Mouse (Mus musculus) ES-Bruce4 (cell line): ENCODE results near the gene Ccm2. TPM values are rescaled to one million over a fixed set of nuclear protein-coding genes. Genes with fewer than 3 reads are reported as not detected.

Source experiments
- H3K27ac ChIP-seq: 2 replicates; pipeline ENCODE4 v1.5.1; 2012; ENCODE audit warnings: low read length, inconsistent platforms; ENCODE audit not compliant: insufficient read depth
- H3K27me3 ChIP-seq: 2 replicates; pipeline ENCODE4 v1.6.1; 2012; ENCODE audit warnings: mild to moderate bottlenecking, low read length, inconsistent platforms; ENCODE audit not compliant: control insufficient read depth, poor library complexity, insufficient read depth, severe bottlenecking
- H3K36me3 ChIP-seq: 2 replicates; pipeline ENCODE4 v1.6.1; 2012; ENCODE audit warnings: inconsistent platforms, mild to moderate bottlenecking, low read length, moderate library complexity; ENCODE audit not compliant: control insufficient read depth, poor library complexity, insufficient read depth, severe bottlenecking
- H3K4me1 ChIP-seq: one replicate; pipeline ENCODE4 v1.8.1; 2011; ENCODE audit warnings: low read length; ENCODE audit not compliant: control insufficient read depth, insufficient read depth
- H3K4me3 ChIP-seq: 2 replicates; pipeline ENCODE4 v1.5.1; 2011; ENCODE audit warnings: low read depth, mild to moderate bottlenecking, low read length
- H3K9ac ChIP-seq: 2 replicates; pipeline ENCODE4 v1.6.1; 2012; ENCODE audit warnings: low read depth, mild to moderate bottlenecking, inconsistent platforms; ENCODE audit not compliant: poor library complexity, severe bottlenecking
- H3K9me3 ChIP-seq: replicated peaks from 2 replicates; pipeline ENCODE4 v1.6.1; 2012; ENCODE audit warnings: mild to moderate bottlenecking, low read length, inconsistent platforms; ENCODE audit not compliant: control insufficient read depth, poor library complexity, insufficient read depth, severe bottlenecking
- CTCF ChIP-seq: IDR thresholded peaks from one replicate; pipeline ENCODE4 v1.8.1; 2011; ENCODE audit warnings: low read depth, low read length
- EP300 ChIP-seq: IDR thresholded peaks from 2 replicates; pipeline ENCODE4 v1.6.1; 2011; ENCODE audit warnings: low read depth, low read length; ENCODE audit not compliant: insufficient read depth
- POLR2A ChIP-seq: IDR thresholded peaks from one replicate; pipeline ENCODE4 v1.8.1; 2011; ENCODE audit warnings: low read length; ENCODE audit not compliant: insufficient read depth
- polyA plus RNA-seq: library from polyadenylated mRNA; stranded (reverse); fragments of >200 nt; gene quantifications from 2 replicates; pipeline ENCODE4 v1.2.4, GENCODE M21; 2011; ENCODE audit warnings: low read depth; ENCODE audit not compliant: missing spikeins, insufficient read depth, insufficient read length

Ccm2 gene
- polyA plus RNA-seq, 1 experiment, result 36.5 TPM

DNA sequence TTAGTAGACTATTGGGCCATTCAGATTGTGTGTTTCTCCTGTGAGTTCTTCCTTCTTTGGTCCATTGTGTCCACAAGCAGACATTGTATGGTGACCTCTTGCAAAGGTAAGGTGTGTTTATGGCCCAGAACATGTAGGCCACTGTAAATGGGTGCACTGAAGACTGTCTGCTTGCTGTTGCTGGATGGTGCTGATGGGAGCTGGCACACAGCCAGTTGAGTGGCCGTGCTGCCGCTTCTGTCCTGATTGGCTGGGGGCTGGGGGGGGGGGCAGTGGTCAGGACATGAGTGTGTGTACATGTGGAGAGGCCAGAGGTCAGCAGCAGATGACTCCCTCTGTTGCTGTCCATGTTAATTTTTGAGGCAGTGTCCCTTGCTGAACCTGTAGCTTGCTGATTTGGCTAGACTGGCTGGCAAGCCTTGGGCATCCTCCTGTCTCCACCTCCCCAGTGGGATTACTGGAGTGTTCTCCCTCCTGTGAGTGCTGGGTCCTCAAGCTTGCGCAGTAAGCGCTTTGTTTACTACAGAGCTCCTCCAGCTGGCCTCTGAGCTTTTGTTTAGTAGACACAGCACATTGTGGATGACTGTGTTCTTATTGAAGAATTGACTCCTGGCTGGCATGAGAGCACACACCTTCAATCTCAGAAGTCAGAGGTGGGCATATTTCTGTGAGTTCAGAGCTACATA, 33.5 kb downstream of the Ccm2 start:
- no peaks in the 10 kb centered on the region for H3K4me1 ChIP-seq

DNA sequence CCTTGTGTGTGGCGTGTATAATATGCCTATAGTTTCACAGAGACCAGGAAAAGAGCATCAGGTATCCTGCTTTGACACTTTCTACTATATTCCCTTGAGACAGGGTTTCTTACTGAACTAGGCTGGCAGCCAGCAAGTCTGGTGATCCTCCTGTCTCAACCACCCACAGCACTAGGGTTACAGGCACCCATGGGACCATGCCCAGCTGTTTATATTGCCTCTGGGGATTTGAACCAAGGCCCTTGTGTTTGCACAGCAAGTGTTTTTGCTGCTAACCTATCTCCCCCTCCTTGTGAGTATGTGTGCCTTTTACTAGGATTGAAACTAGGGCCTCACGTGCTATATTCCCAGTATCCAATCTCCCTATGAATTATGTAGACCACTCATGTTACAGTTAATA, 34.9 kb downstream of the Ccm2 start:
- no peaks in the 10 kb centered on the region for H3K9me3 ChIP-seq
- TF ChIP-seq POLR2A, result no peak
- TF ChIP-seq CTCF, result no peak
- no peak for TF ChIP-seq EP300
- H3K4me3 ChIP-seq, result no peak overlapping the region
- no peaks in the 10 kb centered on the region for H3K27me3 ChIP-seq
- H3K36me3 ChIP-seq, result 0 out of 2 replicates have a peak, but pooled peaks cover 4% of the 10 kb centered on the region
- no peak overlapping the region for H3K27ac ChIP-seq
- H3K4me1 ChIP-seq, result no peaks in the 10 kb centered on the region
- H3K9ac ChIP-seq, result no peak overlapping the region

More for the DNA sequence above, 33.5 kb downstream of the Ccm2 start:
- TF ChIP-seq POLR2A, result no peak
- TF ChIP-seq EP300, result no peak
- no peak for TF ChIP-seq CTCF
- Histone ChIP-seq H3K27me3 (no peaks in the 10 kb centered on the region), H3K9ac (no peak overlapping the region), H3K27ac (no peak overlapping the region), H3K9me3 (no peaks in the 10 kb centered on the region), H3K36me3 (0 out of 2 replicates have a peak, but pooled peaks cover 4% of the 10 kb centered on the region), H3K4me3 (no peak overlapping the region)

DNA sequence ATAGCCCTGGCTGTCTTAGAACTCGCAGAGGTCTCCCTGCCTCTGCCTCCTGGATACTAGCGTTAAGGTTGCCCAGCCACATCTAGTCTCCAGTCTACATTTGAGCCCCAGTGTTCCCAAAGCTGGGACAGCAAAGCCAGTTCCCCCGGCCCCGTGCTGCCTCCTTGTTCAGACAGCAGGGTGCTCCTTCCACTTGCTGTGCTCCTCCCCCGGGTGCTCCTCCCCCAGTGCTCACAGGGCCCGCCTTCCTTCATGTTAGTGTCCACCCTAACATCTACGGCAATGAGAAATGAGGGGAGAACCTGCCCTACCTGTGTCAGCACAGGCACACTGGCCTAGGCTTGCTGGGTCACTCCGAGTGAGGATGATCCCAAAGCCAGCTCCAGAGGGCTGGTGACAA, 39.1 kb downstream of the Ccm2 start:
- H3K9ac ChIP-seq, result no peak overlapping the region
- 0 out of 2 replicates have a peak, but pooled peaks cover 4% of the 10 kb centered on the region for H3K36me3 ChIP-seq
- no peaks in the 10 kb centered on the region for H3K9me3 ChIP-seq
- H3K27ac ChIP-seq, result no peak overlapping the region
- no peaks in the 10 kb centered on the region for H3K4me1 ChIP-seq
- no peak overlapping the region for H3K4me3 ChIP-seq
- no peak for TF ChIP-seq CTCF
- TF ChIP-seq EP300, result no peak
- TF ChIP-seq POLR2A, result no peak
- H3K27me3 ChIP-seq, result no peaks in the 10 kb centered on the region

DNA sequence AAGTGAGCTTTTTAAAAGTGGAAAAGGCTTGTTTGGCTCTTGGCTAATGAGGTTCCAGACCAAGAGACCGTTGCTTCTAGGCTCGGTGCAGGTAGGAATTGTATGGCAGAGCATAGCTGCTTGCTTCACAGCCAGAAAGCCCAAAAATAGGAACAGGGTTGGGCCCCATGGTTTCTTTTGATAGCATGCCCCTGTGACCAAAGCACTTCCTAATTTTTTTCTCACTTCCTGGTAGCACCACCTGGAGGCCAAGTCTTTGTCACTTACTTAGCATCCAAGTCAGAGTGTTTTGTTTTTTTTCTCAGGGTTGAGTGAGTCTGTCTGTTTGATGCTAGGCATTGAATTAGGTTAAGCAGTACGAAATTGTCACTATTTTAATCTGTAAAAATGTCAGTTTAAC, 40.0 kb downstream of the Ccm2 start:
- Histone ChIP-seq H3K27me3 (no peaks in the 10 kb centered on the region), H3K27ac (no peak overlapping the region), H3K9ac (no peak overlapping the region), H3K9me3 (no peaks in the 10 kb centered on the region), H3K4me3 (no peak overlapping the region), H3K4me1 (no peaks in the 10 kb centered on the region), H3K36me3 (0 out of 2 replicates have a peak, but pooled peaks cover 2% of the 10 kb centered on the region)
- TF ChIP-seq EP300, result no peak
- no peak for TF ChIP-seq CTCF
- no peak for TF ChIP-seq POLR2A

DNA sequence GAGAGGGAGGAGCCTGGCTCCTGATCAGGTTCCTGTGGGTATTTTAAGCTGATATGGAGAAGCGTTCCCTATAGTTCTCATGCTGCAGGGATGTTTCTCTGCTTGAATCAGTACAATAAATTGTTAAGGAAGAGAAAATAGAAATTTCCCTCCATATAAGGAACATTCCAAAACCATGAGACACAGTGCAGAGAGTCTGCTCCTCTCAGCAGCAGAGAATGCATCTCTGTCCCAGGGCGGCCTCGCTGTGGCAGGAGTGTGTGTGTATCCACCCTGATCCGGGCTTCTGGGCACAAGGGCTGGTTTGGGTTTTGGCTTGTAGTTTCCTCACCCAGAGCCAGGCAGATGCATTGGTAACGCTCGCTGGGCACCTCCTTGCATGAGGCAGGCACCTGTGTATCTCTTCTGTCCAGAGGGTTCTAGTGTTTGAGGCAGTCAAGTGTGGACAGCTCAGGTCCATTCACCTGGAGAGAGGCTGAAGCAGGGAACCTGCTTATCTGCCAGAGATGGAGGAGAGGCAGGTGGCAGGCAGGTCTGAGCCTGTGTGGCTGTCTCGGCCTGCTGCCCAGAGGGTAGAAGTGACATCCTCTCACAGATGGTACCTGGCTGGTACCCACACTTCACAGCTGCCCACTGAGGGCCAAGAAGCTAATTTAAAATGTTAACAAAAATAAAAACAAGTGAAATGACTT, 40.7 kb downstream of the Ccm2 start:
- H3K9ac ChIP-seq, result no peak overlapping the region
- no peak overlapping the region for H3K27ac ChIP-seq
- no peaks in the 10 kb centered on the region for H3K27me3 ChIP-seq
- H3K36me3 ChIP-seq, result 0 out of 2 replicates have a peak, but pooled peaks cover 2% of the 10 kb centered on the region
- H3K4me1 ChIP-seq, result no peaks in the 10 kb centered on the region
- H3K9me3 ChIP-seq, result no peaks in the 10 kb centered on the region
- H3K4me3 ChIP-seq, result no peak overlapping the region
- TF ChIP-seq POLR2A (no peak), CTCF (no peak), EP300 (no peak)

DNA sequence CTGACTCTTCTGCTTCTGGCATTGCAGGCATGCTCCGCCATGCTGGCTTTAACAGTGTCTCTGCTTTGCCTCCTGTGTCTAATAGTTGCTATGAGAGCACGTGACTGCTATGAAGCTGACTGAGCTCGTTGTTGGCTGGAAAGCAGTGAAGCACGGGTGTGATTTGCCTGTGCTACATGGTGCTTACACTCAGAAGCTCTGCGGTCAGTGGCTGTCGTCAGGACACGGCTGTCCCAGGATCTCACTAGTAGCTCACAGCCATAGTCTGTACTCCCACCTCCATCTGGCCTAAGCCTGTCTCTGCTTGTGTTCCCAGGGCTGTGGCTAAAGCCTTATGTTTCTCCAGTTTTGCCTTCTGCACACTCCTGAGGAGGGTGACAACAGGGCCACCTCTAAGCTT, 41.6 kb downstream of the Ccm2 start:
- H3K9ac ChIP-seq, result no peak overlapping the region
- H3K4me1 ChIP-seq, result no peaks in the 10 kb centered on the region
- no peaks in the 10 kb centered on the region for H3K36me3 ChIP-seq
- H3K27ac ChIP-seq, result no peak overlapping the region
- no peak for TF ChIP-seq EP300
- TF ChIP-seq CTCF, result no peak
- no peak for TF ChIP-seq POLR2A
- no peaks in the 10 kb centered on the region for H3K9me3 ChIP-seq
- no peak overlapping the region for H3K4me3 ChIP-seq
- no peaks in the 10 kb centered on the region for H3K27me3 ChIP-seq
